Mouse (Mus musculus) cortical plate, adult 2 months (tissue): ENCODE results near the gene Plekha7.

Experiments
- CTCF ChIP-seq: fragments of 200-500 bp; IDR thresholded peaks from 2 replicates; pipeline ENCODE4 v1.5.1; 2011; ENCODE audit warnings: mild to moderate bottlenecking, control low read depth, low read length; ENCODE audit not compliant: insufficient read depth; ENCODE audit errors: extremely low read depth
- POLR2A ChIP-seq: fragments of 200-500 bp; IDR thresholded peaks from 2 replicates; pipeline ENCODE4 v1.6.1; 2011; ENCODE audit warnings: mild to moderate bottlenecking, low read length, control low read depth; ENCODE audit not compliant: insufficient read depth; ENCODE audit errors: extremely low read depth

DNA sequence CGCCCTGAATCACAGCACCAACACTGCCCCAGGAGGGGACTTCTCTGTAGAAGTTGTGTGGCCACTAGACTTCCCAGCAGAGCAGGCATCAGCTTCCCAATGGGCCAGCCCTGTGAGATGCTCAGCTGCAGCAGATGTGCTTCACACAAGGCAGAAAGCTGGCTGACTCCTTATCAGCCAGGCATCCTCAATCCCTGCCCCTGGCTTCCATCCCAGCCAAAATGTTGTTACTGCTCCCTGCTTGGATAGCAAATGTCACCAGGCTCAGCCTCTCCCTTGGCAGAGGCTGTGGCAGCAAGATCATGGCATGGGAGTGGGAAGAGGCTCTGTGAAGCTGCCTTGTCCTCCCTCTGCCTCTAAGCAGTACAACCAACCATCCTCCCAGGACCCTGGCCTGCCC lies 125.7 kb downstream of the Plekha7 start:
- TF ChIP-seq POLR2A: no peak
- no peak for TF ChIP-seq CTCF
